Mouse (Mus musculus): ENCODE measurements around the gene Furin. TPM values are rescaled to one million over a fixed set of nuclear protein-coding genes. Genes with fewer than 3 reads are reported as not detected.

Furin gene
- polyA plus RNA-seq, 1 experiment = 145 TPM

GRCm38 (mm10) chr7:80419278-80419677 is 14.0 kb upstream of the Furin start:
- H3K36me3 ChIP-seq (ENCODE audit: control insufficient read depth, insufficient read depth, low read length) = no peaks in the 10 kb centered on the region

GRCm38 (mm10) chr7:80418036-80418435 is 12.8 kb upstream of the Furin start:
- no peak for TF ChIP-seq POLR2A (IDR thresholded peaks at IDR 0.05; ENCODE audit: low read depth, low read length)
- TF ChIP-seq CTCF (conservative IDR thresholded peaks at IDR 0.05; ENCODE audit: insufficient read depth, insufficient read length, low read depth, low read length) = no peak
- WGBS = 83% methylated on average over 3 of the region's 3 CpGs
- Histone ChIP-seq H3K27me3 (replicated peaks; ENCODE audit: control insufficient read depth, insufficient read depth, low read length) (no peaks in the 10 kb centered on the region), H3K36me3 (ENCODE audit: control insufficient read depth, insufficient read depth, low read length) (no peaks in the 10 kb centered on the region), H3K4me3 (ENCODE audit: insufficient read depth, low read depth, low read length) (no peak overlapping the region), H3K27ac (ENCODE audit: insufficient read depth, low read depth, low read length) (no peak overlapping the region), H3K4me1 (ENCODE audit: control insufficient read depth, insufficient read depth, low read length) (no peaks in the 10 kb centered on the region)
- DNase-seq = no peak

More at GRCm38 (mm10) chr7:80419278-80419677, 14.0 kb upstream of the Furin start:
- no peak overlapping the region for H3K27ac ChIP-seq (ENCODE audit: insufficient read depth, low read depth, low read length)
- no peak for DNase-seq
- no peak overlapping the region for H3K4me3 ChIP-seq (ENCODE audit: insufficient read depth, low read depth, low read length)
- no peak for TF ChIP-seq CTCF (conservative IDR thresholded peaks at IDR 0.05; ENCODE audit: insufficient read depth, insufficient read length, low read depth, low read length)
- no peak for TF ChIP-seq POLR2A (IDR thresholded peaks at IDR 0.05; ENCODE audit: low read depth, low read length)
- no peaks in the 10 kb centered on the region for H3K27me3 ChIP-seq (replicated peaks; ENCODE audit: control insufficient read depth, insufficient read depth, low read length)
- no peaks in the 10 kb centered on the region for H3K4me1 ChIP-seq (ENCODE audit: control insufficient read depth, insufficient read depth, low read length)
- 66% methylated on average over 3 of the region's 3 CpGs for WGBS

- Histone ChIP-seq H3K27ac (ENCODE audit: insufficient read depth, low read depth, low read length) (no peak overlapping the region), H3K36me3 (ENCODE audit: control insufficient read depth, insufficient read depth, low read length) (no peaks in the 10 kb centered on the region), H3K27me3 (replicated peaks; ENCODE audit: control insufficient read depth, insufficient read depth, low read length) (no peaks in the 10 kb centered on the region), H3K4me1 (ENCODE audit: control insufficient read depth, insufficient read depth, low read length) (no peaks in the 10 kb centered on the region), H3K4me3 (ENCODE audit: insufficient read depth, low read depth, low read length) (no peak overlapping the region)
- no peak for TF ChIP-seq POLR2A (IDR thresholded peaks at IDR 0.05; ENCODE audit: low read depth, low read length)
- no peak for TF ChIP-seq CTCF (conservative IDR thresholded peaks at IDR 0.05; ENCODE audit: insufficient read depth, insufficient read length, low read depth, low read length)
- DNase-seq = no peak
These were observed 12.4 kb upstream of the Furin start for GRCm38 (mm10) chr7:80417601-80418000.

GRCm38 (mm10) chr7:80416969-80417368 is 11.7 kb upstream of the Furin start:
- WGBS = 92% methylated on average over 7 of the region's 7 CpGs
- Histone ChIP-seq H3K27me3 (replicated peaks; ENCODE audit: control insufficient read depth, insufficient read depth, low read length) (no peaks in the 10 kb centered on the region), H3K4me1 (ENCODE audit: control insufficient read depth, insufficient read depth, low read length) (no peaks in the 10 kb centered on the region), H3K27ac (ENCODE audit: insufficient read depth, low read depth, low read length) (no peak overlapping the region), H3K4me3 (ENCODE audit: insufficient read depth, low read depth, low read length) (no peak overlapping the region), H3K36me3 (ENCODE audit: control insufficient read depth, insufficient read depth, low read length) (no peaks in the 10 kb centered on the region)
- TF ChIP-seq POLR2A (IDR thresholded peaks at IDR 0.05; ENCODE audit: low read depth, low read length) (no peak), CTCF (conservative IDR thresholded peaks at IDR 0.05; ENCODE audit: insufficient read depth, insufficient read length, low read depth, low read length) (no peak)
- DNase-seq = no peak

GRCm38 (mm10) chr7:80414303-80414855 is 9.1 kb upstream of the Furin start:
- Histone ChIP-seq H3K27ac (ENCODE audit: insufficient read depth, low read depth, low read length) (no peak overlapping the region), H3K36me3 (ENCODE audit: control insufficient read depth, insufficient read depth, low read length) (no peaks in the 10 kb centered on the region), H3K4me1 (ENCODE audit: control insufficient read depth, insufficient read depth, low read length) (no peaks in the 10 kb centered on the region), H3K27me3 (replicated peaks; ENCODE audit: control insufficient read depth, insufficient read depth, low read length) (no peaks in the 10 kb centered on the region), H3K4me3 (ENCODE audit: insufficient read depth, low read depth, low read length) (no peak overlapping the region)
- TF ChIP-seq POLR2A (IDR thresholded peaks at IDR 0.05; ENCODE audit: low read depth, low read length) (no peak), CTCF (conservative IDR thresholded peaks at IDR 0.05; ENCODE audit: insufficient read depth, insufficient read length, low read depth, low read length) (no peak)
- DNase-seq = no peak
- 83% methylated on average over 7 of the region's 7 CpGs for WGBS

- Histone ChIP-seq H3K36me3 (ENCODE audit: control insufficient read depth, insufficient read depth, low read length) (no peaks in the 10 kb centered on the region), H3K4me3 (ENCODE audit: insufficient read depth, low read depth, low read length) (no peak overlapping the region), H3K27ac (ENCODE audit: insufficient read depth, low read depth, low read length) (no peak overlapping the region), H3K27me3 (replicated peaks; ENCODE audit: control insufficient read depth, insufficient read depth, low read length) (no peaks in the 10 kb centered on the region), H3K4me1 (ENCODE audit: control insufficient read depth, insufficient read depth, low read length) (no peaks in the 10 kb centered on the region)
- DNase-seq = no peak
- TF ChIP-seq CTCF (conservative IDR thresholded peaks at IDR 0.05; ENCODE audit: insufficient read depth, insufficient read length, low read depth, low read length) (no peak), POLR2A (IDR thresholded peaks at IDR 0.05; ENCODE audit: low read depth, low read length) (no peak)
- WGBS = 78% methylated on average over 9 of the region's 9 CpGs
These were observed 8.5 kb upstream of the Furin start for GRCm38 (mm10) chr7:80413512-80414302.

GRCm38 (mm10) chr7:80412781-80413180 is 7.5 kb upstream of the Furin start:
- 90% methylated on average over 5 of the region's 5 CpGs for WGBS
- no peak for TF ChIP-seq POLR2A (IDR thresholded peaks at IDR 0.05; ENCODE audit: low read depth, low read length)
- TF ChIP-seq CTCF (conservative IDR thresholded peaks at IDR 0.05; ENCODE audit: insufficient read depth, insufficient read length, low read depth, low read length) = no peak
- H3K4me1 ChIP-seq (ENCODE audit: control insufficient read depth, insufficient read depth, low read length) = no peaks in the 10 kb centered on the region

More at GRCm38 (mm10) chr7:80412781-80413180, 7.5 kb upstream of the Furin start:
- no peak for DNase-seq
- Histone ChIP-seq H3K27ac (ENCODE audit: insufficient read depth, low read depth, low read length) (no peak overlapping the region), H3K36me3 (ENCODE audit: control insufficient read depth, insufficient read depth, low read length) (no peaks in the 10 kb centered on the region), H3K4me3 (ENCODE audit: insufficient read depth, low read depth, low read length) (no peak overlapping the region), H3K27me3 (replicated peaks; ENCODE audit: control insufficient read depth, insufficient read depth, low read length) (no peaks in the 10 kb centered on the region)
